In the genomic region with DNA sequence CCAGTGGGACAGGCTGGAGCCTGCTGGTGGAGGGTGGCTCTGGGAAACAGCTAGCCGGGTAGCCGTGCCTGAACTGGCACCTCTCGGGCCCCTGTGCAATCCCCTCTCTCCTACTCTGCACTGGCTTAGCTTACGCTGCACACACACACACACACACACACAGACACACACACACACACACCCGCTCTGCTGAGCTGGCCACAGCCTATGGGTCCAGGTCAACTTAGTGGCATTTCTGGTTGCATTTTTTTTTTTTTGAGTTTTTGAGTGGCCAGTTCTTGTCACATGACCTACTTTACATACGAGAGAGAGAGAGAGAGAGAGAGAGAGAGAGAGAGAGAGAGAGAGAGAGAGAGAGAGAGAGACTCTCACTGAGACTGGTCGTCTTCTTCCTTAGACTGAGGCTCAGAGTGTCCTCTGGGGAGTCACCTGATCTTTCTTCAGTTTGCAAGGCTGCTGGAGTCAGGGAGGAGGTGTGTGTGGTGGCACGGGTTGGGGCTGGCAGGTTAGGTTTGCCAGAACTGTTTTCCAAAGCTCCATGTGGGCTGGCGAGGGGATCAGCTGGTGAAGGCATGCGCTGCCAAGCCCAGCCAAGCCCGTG, we compare ENCODE assay signal across 7 mouse cellular contexts. TPM values are rescaled to one million over a fixed set of nuclear protein-coding genes. Genes with fewer than 3 reads are reported as not detected.
DNase-seq lines count a peak whose midpoint lies in the region; ATAC-seq and TF ChIP-seq lines count a peak whose summit lies in the region.

No protein-coding gene starts in this region.

- H3K27ac ChIP-seq in lung, embryonic 16.5 days (ENCODE audit: low read length) = peak overlapping the region; percentile 42; the same call in 1 of the 2 replicates
- H3K27ac ChIP-seq in hindbrain, embryonic 13.5 days = peak overlapping the region; percentile 69
- H3K27ac ChIP-seq in thymus, adult 2 months (ENCODE audit: control insufficient read depth, insufficient read depth, low read length) = no peak overlapping the region

- H3K4me2 ChIP-seq in lung, embryonic 16.5 days (ENCODE audit: low read depth, low read length) = 0 out of 2 replicates have a peak overlapping the region, but pooled peaks have one; percentile 22
- H3K4me2 ChIP-seq in hindbrain, embryonic 13.5 days = peak overlapping the region; percentile 68

- H3K4me1 ChIP-seq in lung, embryonic 16.5 days (replicated peaks; ENCODE audit: control insufficient read depth, insufficient read depth, low read length) = peaks cover 61% of the 10 kb centered on the region
- H3K4me1 ChIP-seq in hindbrain, embryonic 13.5 days (replicated peaks) = peaks cover 87% of the 10 kb centered on the region
- H3K4me1 ChIP-seq in thymus, adult 2 months (replicated peaks; ENCODE audit: control insufficient read depth, insufficient read depth, low read length) = peaks cover 66% of the 10 kb centered on the region

- no peak overlapping the region for H3K4me3 ChIP-seq in lung, embryonic 16.5 days (ENCODE audit: low read length)
- no peak overlapping the region for H3K4me3 ChIP-seq in hindbrain, embryonic 13.5 days
- H3K4me3 ChIP-seq in thymus, adult 2 months (ENCODE audit: control insufficient read depth, insufficient read depth, low read length) = no peak overlapping the region

- 44% methylated on average over 11 of the region's 11 CpGs for WGBS in lung, embryonic 16.5 days
- WGBS in hindbrain, embryonic 13.5 days = 30% methylated on average over 11 of the region's 11 CpGs
- 86% methylated on average over 11 of the region's 11 CpGs for WGBS in thymus, adult 2 months

- no peaks in the 10 kb centered on the region for H3K36me3 ChIP-seq in lung, embryonic 16.5 days (ENCODE audit: control insufficient read depth, insufficient read depth, low read length)
- H3K36me3 ChIP-seq in hindbrain, embryonic 13.5 days = peaks cover 22% of the 10 kb centered on the region
- no peaks in the 10 kb centered on the region for H3K36me3 ChIP-seq in thymus, adult 2 months (ENCODE audit: control insufficient read depth, insufficient read depth, low read length)

- DNase-seq in lung, postnatal 14 days = no peak
- peak; percentile 89 to 91 for DNase-seq in cerebellum, postnatal 25 days
- DNase-seq in skeletal muscle tissue, adult 2 months (ENCODE audit: low read depth, low spot score) = peak; percentile 68
- no peak for DNase-seq in thymus, adult 2 months
- DNase-seq in left cerebral cortex, adult 8-10 months (ENCODE audit: low spot score in 2 of 2) = no peak

- H3K9ac ChIP-seq in lung, embryonic 16.5 days (ENCODE audit: low read length) = no peak overlapping the region
- peak overlapping the region; percentile 58 for H3K9ac ChIP-seq in hindbrain, embryonic 13.5 days

- no peak for TF ChIP-seq CTCF in thymus, adult 2 months (IDR thresholded peaks at IDR 0.05; ENCODE audit: borderline replicate concordance, control insufficient read depth, extremely low read depth, insufficient read depth, low read length, poor library complexity)

- TF ChIP-seq POLR2A in thymus, adult 2 months (IDR thresholded peaks at IDR 0.05; ENCODE audit: control insufficient read depth, extremely low read depth, insufficient read depth, low read length, poor library complexity) = no peak

- H3K9me3 ChIP-seq in lung, embryonic 16.5 days (ENCODE audit: control insufficient read depth, low read length) = no peaks in the 10 kb centered on the region
- no peaks in the 10 kb centered on the region for H3K9me3 ChIP-seq in hindbrain, embryonic 13.5 days

- ATAC-seq in lung, embryonic 16.5 days (ENCODE audit: low read depth) = no peak
- no peak for ATAC-seq in hindbrain, embryonic 13.5 days (ENCODE audit: low FRiP score)

- no peaks in the 10 kb centered on the region for H3K27me3 ChIP-seq in lung, embryonic 16.5 days (ENCODE audit: control insufficient read depth, insufficient read depth, low read depth, low read length)
- H3K27me3 ChIP-seq in hindbrain, embryonic 13.5 days = no peaks in the 10 kb centered on the region
- no peaks in the 10 kb centered on the region for H3K27me3 ChIP-seq in thymus, adult 2 months (ENCODE audit: control insufficient read depth, insufficient read depth, low read length)

RNA-seq across cellular contexts. Expression of a gene that starts 3.9 kb away (rescaled TPM):
- 74.5 and 76.5 TPM in 2 replicates for polyA plus RNA-seq in lung, embryonic 16.5 days (2015; fragmentation: Nextera tagmentation; extraction: Ambion mirVana)
- 63.3 and 65.9 TPM in 2 replicates for polyA plus RNA-seq in hindbrain, embryonic 13.5 days (2015; fragmentation: Nextera tagmentation; extraction: Ambion mirVana)
- 75.6 and 84.8 TPM in 2 replicates for polyA plus RNA-seq in thymus, adult 2 months (2012; rRNA removed)
- total RNA-seq in left cerebral cortex, adult 8-10 months (2022) = 100 to 1,000 TPM; 236 to 279 (median 240) TPM

Comparison
In these comparisons a context has a peak if more than half of its experiments do, and no peak if none do; other contexts are left out.
1. DNase-seq: peak in cerebellum, postnatal 25 days (2 of 2) and skeletal muscle tissue, adult 2 months (single experiment); none in lung, postnatal 14 days (single experiment), thymus, adult 2 months (single experiment) and left cerebral cortex, adult 8-10 months (0 of 2).